Mouse (Mus musculus): ENCODE results near the gene Isca2.

Isca2 gene

DNA sequence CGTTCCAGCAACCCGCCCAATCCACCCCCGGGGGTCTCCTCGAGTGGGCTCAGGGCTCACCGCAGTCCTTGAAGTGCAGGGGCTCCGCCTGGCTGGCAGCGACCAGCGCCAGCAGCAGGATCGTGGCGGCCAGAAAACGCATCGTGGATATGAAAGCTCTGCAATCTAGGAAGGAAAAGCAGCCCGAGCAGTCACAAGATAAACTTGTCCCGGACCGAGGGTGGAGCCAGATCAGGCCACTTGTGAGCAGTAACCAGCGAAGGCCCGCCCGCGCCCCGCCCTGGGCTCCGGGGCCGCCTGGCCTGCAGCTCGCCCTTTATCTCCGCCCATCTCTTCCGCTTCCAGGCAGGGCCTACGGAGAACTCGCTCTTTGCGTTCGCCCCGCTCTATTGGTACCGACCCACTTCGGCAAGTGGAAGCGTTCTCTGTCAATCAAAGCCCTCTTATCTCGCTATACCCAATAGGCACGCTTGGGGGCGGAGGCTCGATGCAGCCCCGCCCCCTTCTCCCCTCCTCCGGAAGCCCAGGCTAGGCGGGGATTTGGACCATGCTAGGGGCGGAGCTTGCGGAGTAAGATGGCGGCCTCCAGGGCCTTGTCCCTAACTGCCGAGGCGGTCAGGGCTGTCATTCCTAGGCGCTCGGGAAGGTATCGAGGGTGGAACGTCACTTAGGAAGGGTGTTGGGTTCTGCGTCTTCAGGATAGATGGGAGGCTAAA lies at the start of gene Isca2, which contains the start of gene Npc2:
TSS of gene Isca2 (plus strand) at position 526 of the 716 bp plus-strand sequence.
TSS of gene Npc2 (minus strand) at position 427 of the 716 bp plus-strand sequence.
- in situ Hi-C loops (cut with MseI, MboI) = no loop called here

GRCm38 (mm10) chr12:84726391-84726790 lies 46.7 kb upstream of the Isca2 start:
- in situ Hi-C loops (cut with MseI, MboI) = no loop called here

GRCm38 (mm10) chr12:84726986-84727385 lies 46.1 kb upstream of the Isca2 start:
- in situ Hi-C loops (cut with MseI, MboI) = no loop called here

- in situ Hi-C loops (cut with MseI, MboI) = no loop called here
Measured at GRCm38 (mm10) chr12:84727434-84727833, 45.6 kb upstream of the Isca2 start.

DNA sequence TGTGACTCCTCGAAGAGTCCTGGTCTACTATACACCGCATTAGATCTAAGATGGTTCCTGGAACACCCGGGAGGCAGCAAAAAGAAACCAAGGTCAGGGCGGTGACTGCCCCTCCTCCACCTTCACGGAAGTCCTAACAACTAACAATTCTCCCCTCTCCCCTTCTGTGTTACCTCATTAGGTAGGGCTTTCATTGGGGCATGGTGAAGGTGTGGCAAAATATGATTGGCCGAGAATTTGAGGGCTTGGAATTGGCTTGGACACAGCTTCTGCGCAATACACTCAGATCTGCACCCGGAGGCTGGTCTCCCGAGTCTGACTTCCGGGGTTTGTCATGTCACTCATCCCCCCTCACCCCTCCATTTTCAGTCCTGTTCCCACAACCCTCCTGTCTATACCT lies 44.6 kb upstream of the Isca2 start:
- in situ Hi-C loops (cut with MseI, MboI) = no loop called here

DNA sequence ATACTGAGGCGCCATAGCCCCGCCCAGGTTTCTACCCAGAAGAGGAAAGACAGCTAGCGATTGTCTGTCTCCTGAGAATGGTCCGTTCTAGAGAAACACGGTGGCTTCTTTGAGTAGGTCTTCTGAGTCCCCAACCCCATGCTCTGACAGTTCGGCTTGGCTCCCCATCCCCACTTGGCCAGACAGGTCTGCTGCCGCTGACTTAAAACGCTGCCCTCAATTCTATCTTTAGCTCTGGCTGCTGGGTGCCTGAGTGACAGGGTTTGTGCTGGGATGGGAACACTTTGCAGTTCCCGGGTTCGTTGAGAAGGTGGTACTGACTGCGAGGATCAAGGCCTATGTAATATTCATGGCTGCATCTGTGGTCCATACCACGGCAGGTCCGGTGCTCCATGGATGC lies 39.7 kb upstream of the Isca2 start:
- in situ Hi-C loops (cut with MseI, MboI) = no loop called here

GRCm38 (mm10) chr12:84743496-84743895 lies 29.6 kb upstream of the Isca2 start:
- in situ Hi-C loops (cut with MseI, MboI) = no loop called here

DNA sequence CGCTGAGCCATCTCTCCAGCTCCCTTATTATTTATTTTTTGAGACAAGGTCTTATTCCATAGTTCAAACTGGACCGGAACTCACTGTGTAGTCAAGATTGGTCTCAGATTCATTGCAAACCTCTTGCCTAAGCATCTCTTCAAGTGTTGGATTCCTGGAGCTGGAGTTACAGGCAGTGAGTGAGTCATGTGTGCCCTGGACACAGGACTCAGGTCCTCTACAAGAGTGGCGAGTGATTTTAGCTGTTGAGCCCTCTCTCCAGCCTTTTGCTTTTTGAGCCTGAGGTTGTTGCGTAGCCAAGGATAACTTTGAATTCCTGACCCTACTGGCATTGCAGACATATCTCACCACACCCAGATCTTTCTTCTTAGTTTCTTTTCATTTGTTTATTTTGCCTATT lies 27.4 kb upstream of the Isca2 start:
- in situ Hi-C loops (cut with MseI, MboI) = no loop called here

DNA sequence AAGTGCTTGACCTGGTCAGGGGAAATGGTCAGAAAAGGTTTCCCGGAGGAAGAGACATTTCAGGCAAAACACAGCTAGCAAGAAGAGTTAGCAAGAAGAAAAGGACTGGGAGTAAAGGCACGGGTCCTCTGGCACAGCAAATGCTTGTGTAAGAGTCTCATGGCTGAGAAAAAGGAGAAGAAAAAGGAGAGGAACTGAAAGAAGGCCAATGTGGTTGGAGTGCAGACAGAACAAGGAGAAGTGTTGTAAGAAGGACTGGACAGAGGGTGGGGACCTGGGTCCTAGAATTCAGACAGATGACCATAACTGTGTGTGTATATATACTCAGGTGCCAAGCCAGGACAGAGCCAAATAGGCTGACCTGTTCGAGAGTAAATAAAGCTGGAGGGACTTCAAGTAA lies 24.9 kb upstream of the Isca2 start:
- in situ Hi-C loops (cut with MseI, MboI) = no loop called here

GRCm38 (mm10) chr12:84750661-84751060 lies 22.4 kb upstream of the Isca2 start:
- in situ Hi-C loops (cut with MseI, MboI) = loop anchor here (5.0 kb wide), 2 partner anchors 78 to 88 kb away; no protein-coding TSS in a partner anchor

DNA sequence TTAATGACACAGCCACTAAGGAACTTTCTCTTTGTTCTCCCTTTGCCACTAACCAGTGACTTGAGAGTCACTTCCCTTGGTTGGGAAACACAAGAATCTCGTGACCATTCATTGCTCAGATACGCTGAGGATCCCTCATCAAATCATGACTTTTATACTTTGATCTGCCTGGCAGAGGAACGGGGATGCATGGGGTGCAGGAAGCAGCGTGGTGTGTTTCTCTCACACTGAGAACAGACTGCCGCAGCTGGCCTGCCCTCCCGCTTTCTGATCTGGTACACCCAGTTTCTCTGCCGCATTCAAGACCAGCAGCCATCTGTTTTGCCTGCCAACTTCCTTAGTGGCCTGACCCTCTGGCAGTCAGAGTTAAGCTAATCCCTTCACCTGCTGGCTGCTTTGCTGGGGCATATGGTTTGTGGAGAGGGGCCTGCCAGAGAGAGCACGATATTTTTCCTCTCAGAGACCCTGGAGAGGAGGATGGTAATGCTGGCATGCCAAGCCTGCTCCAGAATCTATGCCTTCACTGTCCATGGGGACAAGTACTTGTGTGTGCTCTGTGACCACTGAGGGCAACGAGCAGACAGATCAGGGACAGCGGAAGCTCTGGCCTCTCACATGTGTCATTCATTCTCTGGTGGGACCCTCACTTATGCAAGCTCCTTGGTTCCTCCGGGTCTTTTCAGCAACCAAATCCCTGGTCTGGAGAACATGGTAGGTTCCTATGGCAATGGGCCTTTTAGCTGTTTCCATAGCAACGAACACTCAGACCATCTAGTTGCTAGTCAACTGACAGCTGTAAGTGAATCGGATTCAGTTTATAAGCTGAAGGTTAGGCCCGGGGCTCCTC lies 20.7 kb upstream of the Isca2 start:
- in situ Hi-C loops (cut with MseI, MboI) = loop anchor here (5.0 kb wide), 2 partner anchors 80 to 90 kb away; no protein-coding TSS in a partner anchor

DNA sequence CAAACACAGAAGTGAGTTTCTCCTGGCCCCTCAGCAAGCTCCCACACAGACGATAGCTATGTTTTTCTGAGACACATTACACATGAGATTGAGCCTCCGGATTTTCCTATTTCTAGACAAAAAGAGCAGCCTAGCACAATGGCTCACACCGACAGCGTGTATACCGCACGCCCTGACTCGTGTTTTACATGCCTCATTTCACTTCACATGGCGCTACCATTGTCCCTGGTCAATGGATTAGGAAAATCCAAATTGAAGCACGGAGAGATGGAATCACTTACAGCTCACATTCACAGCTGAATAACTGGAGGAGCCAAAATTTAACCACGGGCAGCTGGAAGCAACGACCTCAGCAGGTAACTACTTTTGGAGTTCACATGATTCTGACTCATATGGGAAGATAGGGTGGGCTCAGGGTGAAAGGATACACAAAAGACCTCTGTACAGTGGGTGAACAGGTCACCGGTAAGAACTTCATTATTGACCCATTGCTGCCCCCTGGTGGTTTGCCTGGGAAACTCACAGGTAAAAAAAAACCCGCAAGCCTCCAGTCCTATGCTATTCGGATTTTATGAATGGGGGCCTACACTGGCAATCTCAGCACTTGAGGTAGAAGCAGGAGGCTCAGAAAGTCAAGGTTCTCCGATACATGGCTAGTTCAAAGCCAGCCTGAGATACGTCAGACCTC lies 17.9 kb upstream of the Isca2 start:
- in situ Hi-C loops (cut with MseI, MboI) = no loop called here

- in situ Hi-C loops (cut with MseI, MboI) = no loop called here
Measured at GRCm38 (mm10) chr12:84756016-84756415, 17.0 kb upstream of the Isca2 start.

GRCm38 (mm10) chr12:84759063-84759462 lies 14.0 kb upstream of the Isca2 start:
- in situ Hi-C loops (cut with MseI, MboI) = no loop called here

DNA sequence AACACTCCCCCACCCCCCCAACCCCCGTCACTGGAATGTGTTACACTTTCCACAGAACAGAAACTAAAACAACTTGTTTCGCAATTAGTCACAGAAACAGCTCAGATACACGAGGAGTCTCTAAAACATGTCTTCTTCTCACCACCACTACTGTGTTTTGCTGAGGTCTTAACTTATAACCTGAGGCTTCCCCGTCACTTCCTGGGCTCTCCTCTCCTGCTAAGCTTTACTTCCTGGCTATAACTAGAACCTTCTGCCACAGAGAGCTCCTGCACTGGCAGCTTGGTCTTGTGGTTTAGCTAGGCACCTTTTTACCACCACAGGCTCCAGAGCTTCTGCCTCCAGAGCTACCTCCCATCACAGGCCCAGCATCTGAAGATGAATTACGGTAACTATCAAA lies 10.5 kb upstream of the Isca2 start:
- in situ Hi-C loops (cut with MseI, MboI) = no loop called here

DNA sequence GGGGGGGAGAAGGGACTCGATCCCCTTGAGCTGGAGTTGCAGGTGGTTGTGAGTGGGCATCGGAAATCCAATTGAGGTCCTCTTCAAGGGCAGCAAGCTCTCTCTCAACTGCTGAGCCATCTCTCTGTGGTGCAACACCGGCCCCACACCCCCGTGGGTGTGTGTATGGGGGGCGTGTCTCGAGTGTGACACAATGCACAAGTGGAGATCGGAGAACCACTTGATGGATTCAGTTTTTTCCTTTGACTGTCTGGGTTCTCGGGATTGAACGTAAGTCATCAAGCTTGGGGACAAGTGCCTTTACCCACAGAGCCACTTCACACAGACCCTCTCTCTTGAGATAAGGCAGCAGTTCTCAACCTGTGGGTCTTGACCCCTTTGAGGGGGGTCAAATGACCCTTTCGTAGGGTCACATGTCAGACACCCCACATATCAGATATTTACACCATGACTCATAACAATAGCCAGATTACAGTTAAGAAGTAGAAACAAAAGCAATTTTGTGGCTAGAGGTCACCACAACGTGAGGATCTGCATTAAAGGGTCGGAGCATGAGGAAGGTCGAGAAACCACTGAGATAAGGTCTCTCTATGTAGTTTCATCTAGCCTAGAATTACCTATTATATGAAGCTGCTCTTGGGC lies 9.4 kb upstream of the Isca2 start:
- in situ Hi-C loops (cut with MseI, MboI) = no loop called here

DNA sequence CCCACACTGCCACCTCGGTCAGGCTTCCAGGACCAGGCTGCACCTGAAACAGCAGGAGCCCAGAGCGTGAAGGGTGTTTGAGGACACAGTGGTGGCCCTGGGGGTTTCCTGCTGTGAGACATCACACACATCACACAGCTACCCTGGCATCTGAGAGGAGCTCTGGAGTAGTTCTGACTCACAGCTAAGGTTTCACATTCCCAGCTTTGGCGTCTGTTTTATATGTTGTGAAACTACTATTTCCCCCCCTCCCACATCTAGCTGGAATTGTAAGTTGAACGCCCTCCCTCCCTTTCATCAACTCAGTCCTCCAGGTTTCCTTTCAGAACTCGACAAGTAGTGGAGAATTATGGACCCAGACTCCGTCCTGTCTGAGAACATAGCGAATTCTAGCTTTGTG lies 8.3 kb upstream of the Isca2 start:
- in situ Hi-C loops (cut with MseI, MboI) = no loop called here

DNA sequence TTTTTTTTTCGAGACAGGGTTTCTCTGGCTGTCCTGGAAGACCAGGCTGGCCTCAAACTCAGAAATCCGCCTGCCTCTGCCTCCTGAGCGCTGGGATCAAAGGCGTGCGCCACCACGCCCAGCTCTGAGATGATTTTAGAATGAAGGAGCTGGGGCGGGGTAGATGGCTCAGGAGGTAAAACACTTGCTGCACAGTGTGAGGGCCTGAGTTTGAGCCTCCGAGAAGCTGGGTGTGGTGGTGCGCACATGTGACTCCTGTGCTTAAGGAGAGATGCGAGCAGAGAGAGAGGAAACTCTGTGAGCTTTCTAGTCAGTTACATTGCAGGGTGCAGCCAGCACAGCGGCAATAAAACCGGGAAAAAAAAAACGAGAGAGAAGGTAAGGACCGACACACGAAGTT lies 7.5 kb upstream of the Isca2 start:
- in situ Hi-C loops (cut with MseI, MboI) = no loop called here

DNA sequence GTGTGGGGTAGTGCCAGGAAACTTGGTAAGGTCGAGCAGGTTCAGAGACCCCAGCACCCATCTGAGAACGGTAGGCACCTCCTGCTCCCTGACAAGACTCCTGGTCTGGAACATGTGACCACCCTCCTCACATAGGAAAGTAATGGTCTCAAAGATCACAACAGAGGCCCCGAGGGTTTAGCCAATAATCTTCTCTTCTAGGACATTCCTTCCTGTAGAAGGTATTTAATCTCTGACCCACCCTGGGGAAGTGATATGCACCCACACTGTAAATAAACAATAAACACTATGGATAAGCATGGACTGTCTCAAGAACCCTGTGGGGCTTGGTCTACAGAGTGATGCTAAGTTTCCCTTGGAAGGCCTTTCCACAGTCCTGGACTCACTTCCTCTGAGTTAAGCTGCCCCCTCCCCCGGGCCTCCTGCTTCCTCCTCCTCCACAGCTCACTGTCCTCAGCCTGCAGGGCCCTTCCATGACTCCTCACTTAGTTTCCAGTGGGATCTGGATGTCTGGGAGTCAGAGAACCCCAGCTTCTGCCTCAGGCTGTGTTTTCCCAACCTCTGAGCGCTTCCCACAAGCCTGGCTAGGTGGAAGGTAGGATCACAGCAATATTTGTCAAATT lies 6.8 kb upstream of the Isca2 start:
- in situ Hi-C loops (cut with MseI, MboI) = no loop called here

DNA sequence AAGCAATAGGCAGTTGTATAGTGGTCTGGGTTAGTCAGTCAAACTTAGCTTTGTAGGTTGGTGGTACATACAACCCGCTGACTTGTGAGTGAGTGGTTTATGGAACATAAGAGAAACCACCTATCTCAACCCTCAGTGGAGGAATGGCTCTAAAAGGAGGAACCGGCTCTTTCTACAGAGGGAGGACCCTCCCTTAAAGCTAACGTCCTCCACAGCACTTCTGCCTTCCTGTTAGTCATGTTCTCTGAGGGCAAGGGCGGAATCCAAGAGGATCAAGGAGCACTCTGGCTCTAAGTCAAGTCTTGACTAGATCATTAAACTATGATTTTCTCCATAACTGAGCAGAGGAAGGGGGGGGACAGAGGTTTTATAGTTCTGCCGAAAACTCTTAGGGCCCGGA lies 5.5 kb upstream of the Isca2 start:
- in situ Hi-C loops (cut with MseI, MboI) = no loop called here

GRCm38 (mm10) chr12:84769624-84770023 lies 3.4 kb upstream of the Isca2 start:
- in situ Hi-C loops (cut with MseI, MboI) = no loop called here
